Mouse (Mus musculus) CH12.LX (cell line): Measurements from ENCODE around the gene Olfr1247. TPM values are rescaled to one million over a fixed set of nuclear protein-coding genes. Genes with fewer than 3 reads are reported as not detected.
"Not testable (repeated sequence)": the region's sequence is repeated elsewhere in the genome, so short reads cannot be mapped to it uniquely, and the experiment has no call there.

Experiments
- DNase-seq: peaks from one replicate; pipeline ENCODE4 v3.0.0-alpha.2; 2013; ENCODE audit errors: extremely low read depth
- H3K27ac ChIP-seq: 2 replicates; pipeline ENCODE4 v1.5.1; 2012; ENCODE audit warnings: low read depth, mild to moderate bottlenecking, control low read depth, moderate library complexity; ENCODE audit not compliant: insufficient read depth
- H3K27me3 ChIP-seq: replicated peaks from 2 replicates; pipeline ENCODE3; 2012; ENCODE audit warnings: inconsistent platforms
- H3K36me3 ChIP-seq, 2 experiments: replicated peaks in 1 of 2; 2 replicates each; pipeline versions ENCODE3 to v1.6.1; 2012; ENCODE audit warnings: inconsistent platforms in 1 of 2, low read length in 1 of 2, mild to moderate bottlenecking in 1 of 2, mixed read lengths in 1 of 2, moderate library complexity in 1 of 2; ENCODE audit not compliant: control insufficient read depth in 1 of 2, insufficient read depth in 1 of 2
- H3K4me1 ChIP-seq, 2 experiments: 2 replicates each; pipeline ENCODE4 v1.6.1; 2012; ENCODE audit warnings: inconsistent platforms in 1 of 2, moderate library complexity in 1 of 2; ENCODE audit not compliant: insufficient read depth in 2 of 2, control insufficient read depth in 1 of 2
- H3K4me2 ChIP-seq: 2 replicates; pipeline ENCODE4 v1.6.1; 2012; ENCODE audit warnings: low read depth, mild to moderate bottlenecking, control low read depth; ENCODE audit not compliant: poor library complexity, insufficient read depth, severe bottlenecking
- H3K4me3 ChIP-seq, 3 experiments: fragments of 150-350 bp in 1 of 3; sonication (generic) in 1 of 3; replicated peaks in 1 of 3; 2 replicates each; pipeline versions ENCODE3 to v1.5.1; 2011 to 2012; ENCODE audit warnings: low read depth in 2 of 3, low read length in 2 of 3, mild to moderate bottlenecking in 2 of 3, moderate library complexity in 2 of 3, control low read depth in 1 of 3, improper control_type of control experiment in 1 of 3, inconsistent platforms in 1 of 3, mixed read lengths in 1 of 3; ENCODE audit not compliant: poor library complexity in 1 of 3
- H3K79me2 ChIP-seq: replicated peaks from 2 replicates; pipeline ENCODE4 v1.6.1; 2012; ENCODE audit warnings: mild to moderate bottlenecking, moderate library complexity; ENCODE audit not compliant: control insufficient read depth, poor library complexity, insufficient read depth, severe bottlenecking; ENCODE audit errors: extremely low read depth
- H3K9ac ChIP-seq: 2 replicates; pipeline ENCODE4 v1.6.1; 2012; ENCODE audit warnings: low read depth, mild to moderate bottlenecking, control low read depth, moderate library complexity; ENCODE audit not compliant: insufficient read depth
- H3K9me3 ChIP-seq: replicated peaks from 2 replicates; pipeline ENCODE3; 2012; ENCODE audit warnings: low read length, inconsistent platforms, mixed read lengths
- ELF1 ChIP-seq: IDR thresholded peaks from 2 replicates; pipeline ENCODE4 v1.6.1; 2014; ENCODE audit warnings: low read depth, mild to moderate bottlenecking, inconsistent platforms, low read length, improper control_type of control experiment
- MAFK ChIP-seq: IDR thresholded peaks from 2 replicates; pipeline ENCODE4 v1.6.1; 2011; ENCODE audit warnings: low read length, improper control_type of control experiment; ENCODE audit not compliant: insufficient replicate concordance
- MYC ChIP-seq: IDR thresholded peaks from 2 replicates; pipeline ENCODE4 v1.6.1; 2011; ENCODE audit warnings: low read depth, mild to moderate bottlenecking, improper control_type of control experiment, low read length
- NRF1 ChIP-seq: IDR thresholded peaks from 2 replicates; pipeline ENCODE4 v1.6.1; 2014; ENCODE audit warnings: low read depth, mild to moderate bottlenecking, inconsistent platforms, low read length, improper control_type of control experiment, moderate library complexity
- POLR2A ChIP-seq: IDR thresholded peaks from 2 replicates; pipeline ENCODE4 v1.6.1; 2011; ENCODE audit warnings: low read depth, mild to moderate bottlenecking, improper control_type of control experiment, low read length
- RAD21 ChIP-seq: IDR thresholded peaks from 2 replicates; pipeline ENCODE4 v1.6.1; 2011; ENCODE audit warnings: low read depth, mild to moderate bottlenecking, low read length, improper control_type of control experiment, moderate library complexity
- SIN3A ChIP-seq: IDR thresholded peaks from 2 replicates; pipeline ENCODE4 v1.6.1; 2012; ENCODE audit warnings: low read length, improper control_type of control experiment, inconsistent platforms
- TCF12 ChIP-seq: IDR thresholded peaks from 2 replicates; pipeline ENCODE4 v1.6.1; 2014; ENCODE audit warnings: low read depth, mild to moderate bottlenecking, inconsistent platforms, low read length, improper control_type of control experiment
- USF1 ChIP-seq: IDR thresholded peaks from 2 replicates; pipeline ENCODE4 v1.6.1; 2014; ENCODE audit warnings: low read depth, mild to moderate bottlenecking, inconsistent platforms, low read length, improper control_type of control experiment
- ZNF384 ChIP-seq: IDR thresholded peaks from 2 replicates; pipeline ENCODE4 v1.6.1; 2012; ENCODE audit warnings: low read depth, low read length, improper control_type of control experiment, inconsistent platforms
- dilution Hi-C: fragments of 300-500 bp; cut with MboI; formaldehyde crosslinking; loops from 2 replicates; pipeline ENCODE4 v1.14.3; 2020; ENCODE audit warnings: low sequenced_read_pairs; ENCODE audit not compliant: extremely low pct_unique_long_range_greater_than_20kb, extremely low pct_ligation_motif_present
- in situ Hi-C: fragments of 300-500 bp; cut with MboI; formaldehyde crosslinking; loops from 3 replicates; pipeline ENCODE4 v1.14.3; 2019; ENCODE audit warnings: low sequenced_read_pairs, low pct_ligation_motif_present, low pct_unique_long_range_greater_than_20kb, mixed read lengths
- polyA plus RNA-seq: library from polyadenylated mRNA; unstranded; fragments of >175 nt; gene quantifications from 2 replicates; pipeline ENCODE4 v1.2.1, GENCODE M21; 2012; ENCODE audit warnings: low read depth; ENCODE audit not compliant: insufficient read length
- total RNA-seq, 2 experiments: library from RNA; depleted of rRNA; stranded (reverse); fragments of 300-350 nt in 1 of 2; fragments of >200 nt in 1 of 2; gene quantifications; 2 replicates each; pipeline ENCODE4 v1.2.3; 2012 to 2014

Olfr1247 gene
- total and polyA plus RNA-seq, 3 experiments = not detected

DNA sequence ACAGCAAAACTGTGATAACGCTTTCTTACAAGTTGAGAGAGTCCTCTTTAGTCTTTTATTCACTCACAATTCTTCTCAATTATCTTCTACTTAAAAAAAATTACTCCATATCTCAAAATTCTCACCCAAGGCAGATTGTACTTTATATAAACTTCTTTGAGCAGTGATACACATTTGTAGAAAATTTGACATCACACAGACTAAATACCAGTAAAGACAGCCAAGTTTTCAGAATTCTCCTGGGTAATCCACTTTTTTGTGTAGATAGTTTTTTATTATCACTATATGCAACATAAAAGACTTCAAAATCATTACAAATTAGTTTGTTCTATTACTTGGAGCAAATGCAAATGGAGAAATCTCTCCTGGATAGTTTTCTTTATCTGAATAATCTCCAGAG lies 35.6 kb downstream of the Olfr1247 start, which contains the start of gene Olfr1245:
Gene Olfr1245 (minus strand): TSS at position 101 of the 400 bp plus-strand sequence.
- no peak for DNase-seq
- Histone ChIP-seq H3K9me3 (peaks cover 13% of the 10 kb centered on the region), H3K27me3 (no peaks in the 10 kb centered on the region), H3K79me2 (no peaks in the 10 kb centered on the region), H3K4me1 (no peaks in the 10 kb centered on the region), H3K4me2 (no peak within 1 kb of the TSS), H3K4me3 (no peak within 1 kb of the TSS), H3K9ac (no peak within 1 kb of the TSS), H3K27ac (no peak within 1 kb of the TSS), H3K36me3 (no peaks in the 10 kb centered on the region)
- TF ChIP-seq POLR2A = no peak
- no peak for TF ChIP-seq TCF12
- no peak for TF ChIP-seq NRF1
- TF ChIP-seq ELF1 = no peak
- no peak for TF ChIP-seq MYC
- no peak for TF ChIP-seq ZNF384
- no peak for TF ChIP-seq SIN3A
- no peak for TF ChIP-seq MAFK
- TF ChIP-seq USF1 = no peak
- TF ChIP-seq RAD21 = no peak
- dilution Hi-C loops = no loop called here
- in situ Hi-C loops = no loop called here

DNA sequence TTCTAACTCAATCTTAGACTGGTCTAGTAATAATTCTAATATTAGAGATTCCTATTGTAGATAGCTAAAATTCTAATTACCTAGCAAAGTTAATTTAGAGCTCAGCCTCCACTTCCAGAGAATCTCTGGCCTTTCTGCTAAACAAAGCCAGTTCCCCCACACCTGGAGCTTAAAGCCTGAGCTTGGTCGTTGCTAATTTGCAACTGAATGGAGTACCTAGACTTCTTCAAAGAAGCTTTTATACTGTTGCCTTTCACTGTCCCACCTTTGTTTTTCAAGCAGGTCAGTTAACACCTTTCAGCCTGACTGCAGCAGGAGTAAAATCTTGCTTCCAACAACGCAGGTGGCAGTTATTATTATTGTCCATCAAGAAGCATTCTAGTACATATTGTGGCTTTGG lies 51.2 kb downstream of the Olfr1247 start:
- H3K9ac ChIP-seq, H3K27me3 ChIP-seq, H3K4me1 ChIP-seq, H3K4me2 ChIP-seq, H3K36me3 ChIP-seq, H3K4me3 ChIP-seq, in situ Hi-C loops, DNase-seq, H3K79me2 ChIP-seq, dilution Hi-C loops, H3K27ac ChIP-seq: not testable (repeated sequence)
- peaks cover 14% of the 10 kb centered on the region for H3K9me3 ChIP-seq

Other genes starting within 250 kb of the Olfr1247 start
- not detected in 2 replicates for gene Olfr1234, start 249.3 kb downstream of the Olfr1247 start, total RNA-seq (2012; rRNA removed)
- not detected in 2 replicates for gene Olfr1234, start 249.3 kb downstream of the Olfr1247 start, total RNA-seq (2014; rRNA removed)
- not detected in 2 replicates for gene Olfr1234, start 249.3 kb downstream of the Olfr1247 start, polyA plus RNA-seq
- not detected in 2 replicates for gene Olfr1238, start 204.5 kb downstream of the Olfr1247 start, total RNA-seq (2012; rRNA removed)
- not detected in 2 replicates for gene Olfr1238, start 204.5 kb downstream of the Olfr1247 start, total RNA-seq (2014; rRNA removed)
- not detected in 2 replicates for gene Olfr1238, start 204.5 kb downstream of the Olfr1247 start, polyA plus RNA-seq
- not detected in 2 replicates for gene Olfr1239, start 193.7 kb downstream of the Olfr1247 start, total RNA-seq (2012; rRNA removed)
- not detected in 2 replicates for gene Olfr1239, start 193.7 kb downstream of the Olfr1247 start, total RNA-seq (2014; rRNA removed)
- not detected in 2 replicates for gene Olfr1239, start 193.7 kb downstream of the Olfr1247 start, polyA plus RNA-seq
- gene Olfr1240, start 171.1 kb downstream of the Olfr1247 start, total RNA-seq (2012; rRNA removed) = not detected in 2 replicates
- gene Olfr1240, start 171.1 kb downstream of the Olfr1247 start, total RNA-seq (2014; rRNA removed) = not detected in 2 replicates
- gene Olfr1240, start 171.1 kb downstream of the Olfr1247 start, polyA plus RNA-seq = not detected in 2 replicates
- not detected in 2 replicates for gene Olfr1241, start 127.0 kb downstream of the Olfr1247 start, total RNA-seq (2012; rRNA removed)
- not detected in 2 replicates for gene Olfr1241, start 127.0 kb downstream of the Olfr1247 start, total RNA-seq (2014; rRNA removed)
- not detected in 2 replicates for gene Olfr1241, start 127.0 kb downstream of the Olfr1247 start, polyA plus RNA-seq
- not detected in 2 replicates for gene Olfr1242, start 115.8 kb downstream of the Olfr1247 start, total RNA-seq (2012; rRNA removed)
- not detected in 2 replicates for gene Olfr1242, start 115.8 kb downstream of the Olfr1247 start, total RNA-seq (2014; rRNA removed)
- gene Olfr1242, start 115.8 kb downstream of the Olfr1247 start, polyA plus RNA-seq = not detected in 2 replicates
- not detected in 2 replicates for gene Olfr1243, start 82.6 kb downstream of the Olfr1247 start, total RNA-seq (2012; rRNA removed)
- gene Olfr1243, start 82.6 kb downstream of the Olfr1247 start, total RNA-seq (2014; rRNA removed) = not detected in 2 replicates
- gene Olfr1243, start 82.6 kb downstream of the Olfr1247 start, polyA plus RNA-seq = not detected in 2 replicates
- not detected in 2 replicates for gene Olfr1245, start 35.7 kb downstream of the Olfr1247 start, total RNA-seq (2012; rRNA removed)
- gene Olfr1245, start 35.7 kb downstream of the Olfr1247 start, total RNA-seq (2014; rRNA removed) = not detected in 2 replicates
- not detected in 2 replicates for gene Olfr1245, start 35.7 kb downstream of the Olfr1247 start, polyA plus RNA-seq
- not detected in 2 replicates for gene Olfr1246, start 21.0 kb downstream of the Olfr1247 start, total RNA-seq (2012; rRNA removed)
- gene Olfr1246, start 21.0 kb downstream of the Olfr1247 start, total RNA-seq (2014; rRNA removed) = not detected in 2 replicates
- not detected in 2 replicates for gene Olfr1246, start 21.0 kb downstream of the Olfr1247 start, polyA plus RNA-seq
- gene Olfr1248, start 4.1 kb upstream of the Olfr1247 start, total RNA-seq (2012; rRNA removed) = not detected in 2 replicates
- not detected in 2 replicates for gene Olfr1248, start 4.1 kb upstream of the Olfr1247 start, total RNA-seq (2014; rRNA removed)
- gene Olfr1248, start 4.1 kb upstream of the Olfr1247 start, polyA plus RNA-seq = not detected in 2 replicates
- gene Olfr1249, start 20.9 kb upstream of the Olfr1247 start, total RNA-seq (2012; rRNA removed) = not detected in 2 replicates
- gene Olfr1249, start 20.9 kb upstream of the Olfr1247 start, total RNA-seq (2014; rRNA removed) = not detected in 2 replicates
- not detected in 2 replicates for gene Olfr1249, start 20.9 kb upstream of the Olfr1247 start, polyA plus RNA-seq
- gene Olfr1250, start 47.3 kb upstream of the Olfr1247 start, total RNA-seq (2012; rRNA removed) = 0.04 TPM in 1 of 2 replicates, not detected in the other
- not detected in 2 replicates for gene Olfr1250, start 47.3 kb upstream of the Olfr1247 start, total RNA-seq (2014; rRNA removed)
- gene Olfr1250, start 47.3 kb upstream of the Olfr1247 start, polyA plus RNA-seq = not detected in 2 replicates
- gene Olfr1251, start 57.8 kb upstream of the Olfr1247 start, total RNA-seq (2012; rRNA removed) = not detected in 2 replicates
- gene Olfr1251, start 57.8 kb upstream of the Olfr1247 start, total RNA-seq (2014; rRNA removed) = not detected in 2 replicates
- not detected in 2 replicates for gene Olfr1251, start 57.8 kb upstream of the Olfr1247 start, polyA plus RNA-seq
- gene Olfr1252, start 110.9 kb upstream of the Olfr1247 start, total RNA-seq (2012; rRNA removed) = not detected in 2 replicates
- not detected in 2 replicates for gene Olfr1252, start 110.9 kb upstream of the Olfr1247 start, total RNA-seq (2014; rRNA removed)
- not detected in 2 replicates for gene Olfr1252, start 110.9 kb upstream of the Olfr1247 start, polyA plus RNA-seq
- not detected in 2 replicates for gene Olfr1253, start 143.0 kb upstream of the Olfr1247 start, total RNA-seq (2012; rRNA removed)
- not detected in 2 replicates for gene Olfr1253, start 143.0 kb upstream of the Olfr1247 start, total RNA-seq (2014; rRNA removed)
- gene Olfr1253, start 143.0 kb upstream of the Olfr1247 start, polyA plus RNA-seq = not detected in 2 replicates
- gene Olfr1254, start 179.5 kb upstream of the Olfr1247 start, total RNA-seq (2012; rRNA removed) = not detected in 2 replicates
- not detected in 2 replicates for gene Olfr1254, start 179.5 kb upstream of the Olfr1247 start, total RNA-seq (2014; rRNA removed)
- not detected in 2 replicates for gene Olfr1254, start 179.5 kb upstream of the Olfr1247 start, polyA plus RNA-seq
- gene Olfr1255, start 197.9 kb upstream of the Olfr1247 start, total RNA-seq (2012; rRNA removed) = not detected in 2 replicates
- not detected in 2 replicates for gene Olfr1255, start 197.9 kb upstream of the Olfr1247 start, total RNA-seq (2014; rRNA removed)
- gene Olfr1255, start 197.9 kb upstream of the Olfr1247 start, polyA plus RNA-seq = not detected in 2 replicates
- gene Olfr1256, start 227.4 kb upstream of the Olfr1247 start, total RNA-seq (2012; rRNA removed) = not detected in 2 replicates
- not detected in 2 replicates for gene Olfr1256, start 227.4 kb upstream of the Olfr1247 start, total RNA-seq (2014; rRNA removed)
- gene Olfr1256, start 227.4 kb upstream of the Olfr1247 start, polyA plus RNA-seq = not detected in 2 replicates
- gene Olfr48, start 234.1 kb upstream of the Olfr1247 start, total RNA-seq (2012; rRNA removed) = not detected in 2 replicates
- gene Olfr48, start 234.1 kb upstream of the Olfr1247 start, total RNA-seq (2014; rRNA removed) = not detected in 2 replicates
- gene Olfr48, start 234.1 kb upstream of the Olfr1247 start, polyA plus RNA-seq = not detected in 2 replicates